Mouse (Mus musculus) liver, adult 2 months (tissue): ENCODE measurements around the gene Rassf5. TPM values are rescaled to one million over a fixed set of nuclear protein-coding genes. Genes with fewer than 3 reads are reported as not detected.

Source experiments
- DNase-seq: peaks from one replicate; pipeline ENCODE4 v3.0.0-alpha.2; 2011; ENCODE audit warnings: low read depth, low spot score; ENCODE audit errors: extremely low read depth
- H3K27ac ChIP-seq: fragments of 200-500 bp; replicated peaks from 2 replicates; pipeline ENCODE4 v1.5.1; 2012; ENCODE audit warnings: low read depth, mild to moderate bottlenecking, control low read depth, inconsistent platforms, low read length; ENCODE audit not compliant: insufficient read depth
- H3K27me3 ChIP-seq: fragments of 200-500 bp; 2 replicates; pipeline ENCODE4 v1.6.1; 2012; ENCODE audit warnings: mild to moderate bottlenecking, moderate library complexity, low read length, inconsistent platforms; ENCODE audit not compliant: control insufficient read depth, insufficient read depth
- H3K36me3 ChIP-seq: fragments of 200-500 bp; 2 replicates; pipeline ENCODE4 v1.6.1; 2012; ENCODE audit warnings: low read length, inconsistent platforms; ENCODE audit not compliant: control insufficient read depth, insufficient read depth
- H3K4me1 ChIP-seq: fragments of 200-500 bp; 2 replicates; pipeline ENCODE4 v1.6.1; 2011; ENCODE audit warnings: low read length; ENCODE audit not compliant: control insufficient read depth, insufficient read depth
- H3K4me3 ChIP-seq: fragments of 200-500 bp; 2 replicates; pipeline ENCODE4 v1.5.1; 2011; ENCODE audit warnings: low read depth, mild to moderate bottlenecking, control low read depth, low read length, moderate library complexity; ENCODE audit not compliant: insufficient read depth
- H3K79me2 ChIP-seq: fragments of 200-500 bp; 2 replicates; pipeline ENCODE4 v1.6.1; 2012; ENCODE audit warnings: inconsistent platforms, mild to moderate bottlenecking, low read length, moderate library complexity; ENCODE audit not compliant: control insufficient read depth, insufficient read depth
- H3K9ac ChIP-seq: fragments of 200-500 bp; 2 replicates; pipeline ENCODE4 v1.6.1; 2012; ENCODE audit warnings: low read depth, mild to moderate bottlenecking, control low read depth, inconsistent platforms, low read length
- CTCF ChIP-seq: fragments of 200-500 bp; IDR thresholded peaks from 2 replicates; pipeline ENCODE4 v1.5.1; 2011; ENCODE audit warnings: low read depth, low read length, control low read depth
- POLR2A ChIP-seq: fragments of 200-500 bp; IDR thresholded peaks from 2 replicates; pipeline ENCODE4 v1.6.1; 2011; ENCODE audit warnings: low read length, control low read depth; ENCODE audit not compliant: insufficient read depth; ENCODE audit errors: extremely low read depth
- WGBS: fragments of 180-500 bp; shearing (Covaris S2); methylation state at CpG from one replicate; pipeline ENCODE4 v1.1.7; 2018; 5-methylcytosine and 5-hydroxymethylcytosine counted together
- polyA plus RNA-seq: library from polyadenylated mRNA; depleted of rRNA; stranded (reverse); fragments of >200 nt; gene quantifications from 2 replicates; pipeline ENCODE4 v1.2.3, GENCODE M21; 2012
- total RNA-seq: library from RNA; depleted of rRNA; stranded (reverse); fragments of >200 nt; gene quantifications from 2 replicates; pipeline ENCODE4 v1.2.3, GENCODE M21; 2014

The Rassf5 gene
- total and polyA plus RNA-seq, 2 experiments: 3.4 to 6.1 TPM

- peaks cover 17% of the 10 kb centered on the region for H3K4me1 ChIP-seq
- peak; percentile 44 for DNase-seq
- H3K27ac ChIP-seq: no peak overlapping the region
- no peak overlapping the region for H3K9ac ChIP-seq
- 32% methylated on average over 5 of the region's 5 CpGs for WGBS
- TF ChIP-seq CTCF: no peak
- TF ChIP-seq POLR2A: no peak
- no peak overlapping the region for H3K4me3 ChIP-seq
- H3K79me2 ChIP-seq: no peaks in the 10 kb centered on the region
- H3K27me3 ChIP-seq: no peaks in the 10 kb centered on the region
- no peaks in the 10 kb centered on the region for H3K36me3 ChIP-seq
Measured at GRCm38 (mm10) chr1:131286803-131287202, 41.7 kb upstream of the Rassf5 start.

GRCm38 (mm10) chr1:131284616-131285015 lies 39.6 kb upstream of the Rassf5 start:
- H3K4me3 ChIP-seq: no peak overlapping the region
- no peak overlapping the region for H3K9ac ChIP-seq
- no peak for TF ChIP-seq POLR2A
- no peak for TF ChIP-seq CTCF
- H3K36me3 ChIP-seq: no peaks in the 10 kb centered on the region
- no peak for DNase-seq
- H3K27ac ChIP-seq: no peak overlapping the region
- H3K79me2 ChIP-seq: no peaks in the 10 kb centered on the region
- peaks cover 29% of the 10 kb centered on the region for H3K4me1 ChIP-seq
- H3K27me3 ChIP-seq: no peaks in the 10 kb centered on the region
- WGBS: 81% methylated on average over 4 of the region's 4 CpGs

DNA sequence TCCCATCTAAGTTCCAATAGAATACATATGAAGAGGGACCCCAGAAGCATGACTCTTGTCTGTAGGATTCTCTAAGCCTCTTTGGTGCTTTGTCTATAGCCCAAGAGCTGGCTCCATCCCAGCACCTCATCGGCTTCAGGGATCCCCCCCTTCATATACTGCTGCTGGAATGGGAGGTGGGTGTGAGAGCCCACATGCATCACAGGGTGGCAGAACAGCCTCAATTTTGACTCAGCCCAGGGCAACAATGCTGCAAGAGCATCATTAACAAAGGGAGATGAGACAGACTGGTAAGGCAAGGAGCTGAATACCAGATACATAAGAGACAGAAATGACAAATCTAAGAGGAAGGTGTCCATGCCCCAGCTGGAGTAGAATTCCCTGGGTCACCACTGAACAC lies 39.1 kb upstream of the Rassf5 start:
- Histone ChIP-seq H3K27ac (no peak overlapping the region), H3K27me3 (no peaks in the 10 kb centered on the region), H3K79me2 (no peaks in the 10 kb centered on the region), H3K36me3 (no peaks in the 10 kb centered on the region), H3K4me3 (no peak overlapping the region), H3K9ac (no peak overlapping the region), H3K4me1 (peaks cover 32% of the 10 kb centered on the region)
- TF ChIP-seq CTCF (no peak), POLR2A (no peak)
- no peak for DNase-seq
- 90% methylated on average over 1 of the region's 1 CpGs for WGBS

- peak; percentile 85 for DNase-seq
- TF ChIP-seq POLR2A (no peak), CTCF (no peak)
- Histone ChIP-seq H3K36me3 (no peaks in the 10 kb centered on the region), H3K9ac (no peak overlapping the region), H3K4me1 (peaks cover 38% of the 10 kb centered on the region), H3K79me2 (no peaks in the 10 kb centered on the region; the same call in 1 of the 2 replicates), H3K27ac (peak overlapping the region; percentile 58), H3K27me3 (no peaks in the 10 kb centered on the region), H3K4me3 (no peak overlapping the region)
- WGBS: 19% methylated on average over 4 of the region's 4 CpGs
Measured at GRCm38 (mm10) chr1:131281731-131282130, 36.7 kb upstream of the Rassf5 start.

DNA sequence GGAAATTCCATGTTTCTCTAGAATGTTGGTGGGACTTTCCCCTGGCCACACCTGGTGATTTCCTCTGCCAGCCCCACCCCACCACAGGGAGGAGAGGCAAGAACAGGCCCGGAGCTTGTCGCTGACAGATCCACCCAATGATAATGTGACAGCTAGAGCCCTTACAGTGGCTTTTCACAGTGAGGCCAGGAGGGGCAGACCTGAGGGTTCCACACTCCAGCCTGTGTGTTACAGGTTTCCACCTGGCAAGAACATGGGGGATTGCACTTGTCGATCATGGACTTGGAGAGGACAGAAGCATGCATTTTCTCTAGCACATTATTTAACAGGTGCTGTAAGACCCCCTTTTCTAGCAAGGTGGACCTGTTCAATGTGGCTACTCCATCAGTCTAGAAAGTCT lies 35.2 kb upstream of the Rassf5 start:
- Histone ChIP-seq H3K4me3 (no peak overlapping the region), H3K9ac (no peak overlapping the region), H3K79me2 (peaks cover 11% of the 10 kb centered on the region; the same call in 1 of the 2 replicates), H3K4me1 (peaks cover 33% of the 10 kb centered on the region), H3K36me3 (no peaks in the 10 kb centered on the region), H3K27ac (no peak overlapping the region), H3K27me3 (no peaks in the 10 kb centered on the region)
- WGBS: 29% methylated on average over 3 of the region's 3 CpGs
- DNase-seq: no peak
- TF ChIP-seq POLR2A: no peak
- TF ChIP-seq CTCF: peak; percentile 13; the same call in 1 of the 2 replicates

DNA sequence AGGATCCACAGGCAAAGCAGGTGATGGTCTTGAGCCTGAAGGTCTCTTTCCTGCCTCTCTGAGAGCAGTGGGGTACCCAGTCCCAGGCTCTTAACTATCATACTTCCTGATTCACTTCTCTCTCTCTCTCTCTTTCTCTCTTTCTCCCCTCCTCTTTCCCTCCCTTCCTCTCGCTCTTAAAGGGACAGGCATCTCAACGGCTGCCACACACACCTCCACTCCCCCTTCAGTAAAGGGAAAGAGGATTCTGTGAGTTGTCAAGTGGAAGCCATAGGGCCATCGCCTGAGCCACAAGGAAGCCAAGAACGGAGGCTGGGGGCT lies 34.4 kb upstream of the Rassf5 start, which contains the start of gene Ikbke:
Gene Ikbke (minus strand): TSS at position 151 of the 321 bp plus-strand sequence.
- Histone ChIP-seq H3K9ac (peak within 1 kb of the TSS; percentile 23), H3K36me3 (no peaks in the 10 kb centered on the region), H3K27ac (peak within 1 kb of the TSS; percentile 12; the same call in 1 of the 2 replicates), H3K27me3 (no peaks in the 10 kb centered on the region), H3K4me1 (peaks cover 33% of the 10 kb centered on the region), H3K79me2 (peaks cover 11% of the 10 kb centered on the region; the same call in 1 of the 2 replicates), H3K4me3 (peak within 1 kb of the TSS; percentile 14; the same call in 1 of the 2 replicates)
- 61% methylated on average over 4 of the region's 4 CpGs for WGBS
- DNase-seq: no peak
- TF ChIP-seq CTCF: no peak
- no peak for TF ChIP-seq POLR2A
